Mouse (Mus musculus) layer of hippocampus, postnatal 14 days (tissue): Measurements from ENCODE around the gene Grin2c. TPM values are rescaled to one million over a fixed set of nuclear protein-coding genes. Genes with fewer than 3 reads are reported as not detected.

Source experiments
- DNase-seq, 2 experiments: peaks; one replicate each; pipeline ENCODE4 v3.0.0; 2021 to 2022; ENCODE audit warnings: low spot score in 2 of 2, mixed read lengths in 1 of 2
- total RNA-seq, 2 experiments: library from RNA; stranded (reverse); gene quantifications; 2 replicates each; pipeline ENCODE4 v1.2.3; 2021

Gene Grin2c
- total RNA-seq, 2 experiments from 2014 or later, result 41.7 to 47.0 TPM

DNA sequence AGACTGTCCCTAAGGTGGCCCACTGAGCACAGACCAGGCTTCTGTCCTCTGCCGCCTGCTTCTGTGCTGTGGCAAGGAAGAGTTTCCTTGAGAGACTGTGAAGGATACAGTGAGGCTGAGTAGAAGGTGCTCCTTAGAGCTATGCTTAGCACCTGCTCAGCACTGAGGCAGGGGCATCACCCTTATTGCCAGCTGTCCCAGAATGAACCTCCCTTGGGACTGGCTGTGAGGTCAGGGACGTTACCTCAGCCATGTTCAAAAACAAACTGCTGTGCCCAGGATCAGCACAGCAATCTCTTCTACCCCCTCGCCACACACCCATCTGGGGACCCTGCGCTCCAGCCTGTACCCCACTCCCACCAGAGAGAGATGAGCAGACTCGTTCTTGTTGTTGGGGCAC is 34.2 kb downstream of the Grin2c start:
- DNase-seq, result no peak

DNA sequence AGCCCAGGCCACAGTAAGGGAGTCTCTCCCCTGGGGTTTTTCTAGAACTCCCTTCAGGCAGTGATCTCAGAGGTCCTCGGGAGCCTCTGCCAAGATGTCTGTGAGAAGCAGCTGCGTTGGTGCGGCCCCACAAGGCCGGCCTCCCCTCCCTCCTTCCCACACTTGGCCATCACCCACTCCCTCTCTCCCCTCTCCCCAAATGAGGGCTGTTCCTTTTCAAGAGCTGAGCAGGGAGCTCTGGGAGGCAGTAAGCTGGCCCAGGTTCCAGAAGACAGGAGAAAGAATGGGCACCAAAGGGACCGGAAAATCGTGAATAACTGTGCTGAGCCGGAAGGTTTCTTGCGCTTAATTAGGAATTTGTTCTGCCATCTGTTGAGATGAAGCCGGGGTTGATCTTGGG is 35.1 kb downstream of the Grin2c start:
- peak in 1 of 2 experiments; percentile 43 for DNase-seq

DNA sequence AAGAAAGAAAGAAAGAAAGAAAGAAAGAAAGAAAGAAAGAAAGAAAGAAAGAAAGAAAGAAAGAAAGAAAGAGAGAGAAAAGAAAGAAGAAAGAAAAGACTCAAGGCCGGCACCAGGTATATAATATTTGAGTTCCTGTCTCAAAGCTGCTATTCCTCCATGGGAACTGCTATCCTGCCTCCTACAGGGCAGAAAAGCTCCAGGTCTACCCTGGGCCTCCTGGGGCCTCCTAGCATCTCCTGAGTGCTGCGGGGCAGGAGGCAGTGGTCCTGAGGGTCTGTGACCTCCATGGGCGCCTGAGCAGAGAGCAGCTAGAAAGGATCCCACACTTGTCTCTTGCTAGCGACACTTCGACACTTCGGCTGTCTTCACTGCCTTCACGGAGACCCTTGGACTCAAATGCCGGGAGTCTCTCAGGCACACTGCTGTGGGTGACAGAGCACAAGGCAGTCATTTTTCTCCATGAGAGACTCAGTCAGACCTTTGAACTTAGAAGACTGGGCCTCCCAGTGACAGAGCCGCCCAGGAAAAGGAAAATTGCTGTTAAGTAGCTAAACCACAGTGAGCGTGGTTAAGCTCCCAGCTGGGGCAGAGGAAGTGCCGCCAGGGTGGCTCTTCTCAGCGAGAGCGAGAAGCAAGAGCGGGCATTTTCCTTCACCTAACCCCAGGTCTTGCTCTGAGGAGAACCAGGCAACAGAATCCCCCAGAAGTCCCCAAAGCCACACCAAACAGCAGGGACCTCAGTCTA is 35.7 kb downstream of the Grin2c start:
- DNase-seq, result no peak

DNA sequence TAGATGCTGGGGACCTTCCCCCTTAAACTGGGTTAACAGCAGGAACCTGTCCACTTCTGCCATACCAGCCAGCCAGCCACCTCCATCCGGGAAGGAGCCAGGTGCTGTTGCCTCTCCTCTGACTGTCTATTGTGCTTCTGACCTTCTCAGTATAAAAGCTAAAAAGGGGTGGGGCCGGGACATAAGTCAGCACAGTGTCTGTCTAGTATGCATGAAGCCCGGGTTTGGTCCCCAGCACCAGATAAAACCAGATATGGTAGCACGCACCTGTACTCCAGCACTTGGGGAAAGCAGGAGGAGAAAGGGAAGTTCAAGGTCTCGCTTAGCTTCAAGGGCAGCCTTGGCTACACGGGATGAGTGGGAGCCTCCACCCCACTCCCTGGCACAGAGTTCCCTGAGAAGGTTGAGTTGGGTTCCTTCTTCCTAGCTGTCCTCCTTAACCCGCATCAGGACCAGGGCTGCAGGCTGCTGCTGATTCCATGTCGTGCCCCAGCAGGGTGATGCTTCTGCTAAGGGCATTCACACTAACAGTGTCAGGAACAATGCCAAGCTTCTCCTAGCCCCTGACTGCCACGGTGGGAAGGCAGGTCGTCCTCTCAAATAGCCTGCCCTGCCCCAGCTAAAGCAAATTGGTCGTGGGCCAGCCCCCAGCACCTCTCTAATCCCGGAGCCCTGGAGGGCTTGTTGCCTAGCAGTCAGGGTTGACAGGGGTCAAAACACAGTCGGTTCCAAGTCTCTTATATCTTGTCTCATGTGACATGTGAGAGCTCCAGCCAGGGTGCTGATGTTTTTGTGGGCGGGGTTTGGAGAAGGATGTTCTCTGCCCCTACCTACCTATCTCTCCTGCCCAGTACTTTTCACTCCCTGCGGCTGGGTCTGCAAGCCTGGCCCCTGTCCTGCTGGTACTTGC is 37.8 kb downstream of the Grin2c start:
- no peak for DNase-seq

DNA sequence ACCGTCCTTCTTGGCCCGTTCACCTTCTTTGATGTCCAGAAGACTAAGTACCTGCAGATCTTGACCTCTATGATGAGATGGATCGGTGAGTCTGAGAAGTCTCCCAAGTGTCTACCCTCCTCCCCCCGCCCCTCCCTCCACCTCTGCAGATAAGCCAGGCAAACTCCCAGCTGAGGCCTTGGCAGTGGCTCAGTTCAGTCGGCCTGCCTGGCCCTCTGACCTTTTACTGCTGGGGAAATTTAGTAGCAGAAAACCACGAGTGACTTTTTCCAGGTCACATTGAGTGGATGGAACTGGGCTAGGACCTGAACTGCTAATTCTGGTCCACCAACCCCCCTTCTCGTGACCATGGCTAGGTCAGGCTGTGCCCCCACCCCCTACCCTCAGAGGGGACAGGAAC is 38.6 kb downstream of the Grin2c start:
- no peak for DNase-seq

DNA sequence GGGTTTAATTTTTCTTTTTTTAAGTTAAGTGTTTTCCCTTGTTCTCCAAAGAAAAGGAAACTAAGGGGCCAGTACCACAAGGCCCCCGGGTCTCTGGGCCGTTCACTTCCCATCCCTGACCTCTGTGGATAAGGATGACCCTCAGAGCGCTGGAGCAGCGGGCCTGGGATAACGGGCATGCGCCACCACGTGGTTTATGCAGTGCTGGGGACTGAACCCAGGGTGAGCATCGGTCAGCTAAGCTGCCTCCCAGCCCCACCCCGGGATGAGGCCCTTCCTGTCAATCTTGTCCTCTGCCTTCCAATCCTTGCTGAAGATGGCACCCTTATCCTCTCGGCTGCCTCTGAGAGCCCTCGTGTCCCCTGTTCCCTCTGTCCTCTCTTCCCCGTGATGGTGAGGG is 39.4 kb downstream of the Grin2c start:
- DNase-seq, result no peak

DNA sequence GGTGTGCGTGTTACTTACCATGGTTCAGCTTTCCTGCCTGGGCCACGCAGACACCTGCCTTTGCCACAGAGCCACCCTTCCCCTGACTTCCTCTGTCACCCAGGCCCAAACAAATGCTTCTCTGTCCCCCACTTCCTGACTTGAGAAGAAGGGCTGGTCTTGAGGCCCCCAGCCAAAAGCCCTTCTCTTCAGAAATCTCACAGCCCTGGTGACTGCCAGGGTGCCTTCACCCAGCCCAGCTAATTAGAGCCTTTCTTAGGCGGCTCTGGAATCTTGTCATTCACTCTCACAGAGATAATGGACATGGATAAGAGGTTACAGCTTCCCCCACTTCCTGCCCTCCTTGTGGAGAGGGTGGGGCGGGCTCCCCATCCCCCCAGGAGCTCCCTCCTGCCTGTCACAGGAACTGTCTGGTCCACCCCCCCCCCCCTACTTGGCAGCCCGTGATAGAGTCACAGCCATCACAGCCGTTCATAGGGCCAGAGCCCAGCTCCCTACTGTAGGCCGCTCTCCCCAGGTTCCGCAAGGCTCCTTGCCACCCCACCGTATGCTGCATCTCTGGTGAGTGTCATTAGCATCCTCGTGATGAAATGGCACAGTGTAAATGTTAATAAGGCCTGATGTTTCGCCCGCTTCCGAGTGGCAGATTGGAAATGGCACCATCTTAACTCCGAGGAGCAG is 40.1 kb downstream of the Grin2c start:
- DNase-seq, result peak in 1 of 2 experiments; percentile 55

DNA sequence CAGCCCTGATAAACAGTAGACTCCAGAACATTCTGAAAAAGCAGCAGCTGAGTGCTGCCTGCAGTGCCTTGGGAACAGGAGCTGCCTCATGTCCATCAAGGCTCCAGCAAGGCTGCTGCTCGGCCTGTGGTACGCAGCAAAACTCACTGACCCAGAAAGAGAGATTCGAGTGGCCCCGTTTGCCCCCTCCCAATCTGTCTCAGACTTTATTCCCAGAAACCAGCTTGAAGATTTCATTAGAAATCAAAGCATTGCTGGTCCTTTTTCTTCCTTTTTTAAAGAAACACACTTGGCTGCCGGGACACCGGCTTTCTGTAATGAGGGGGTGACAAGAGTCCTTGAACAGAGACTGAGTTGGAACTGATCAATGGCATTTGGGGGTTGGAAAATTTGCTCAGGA is 41.7 kb downstream of the Grin2c start:
- peak in 1 of 2 experiments; percentile 53 for DNase-seq

DNA sequence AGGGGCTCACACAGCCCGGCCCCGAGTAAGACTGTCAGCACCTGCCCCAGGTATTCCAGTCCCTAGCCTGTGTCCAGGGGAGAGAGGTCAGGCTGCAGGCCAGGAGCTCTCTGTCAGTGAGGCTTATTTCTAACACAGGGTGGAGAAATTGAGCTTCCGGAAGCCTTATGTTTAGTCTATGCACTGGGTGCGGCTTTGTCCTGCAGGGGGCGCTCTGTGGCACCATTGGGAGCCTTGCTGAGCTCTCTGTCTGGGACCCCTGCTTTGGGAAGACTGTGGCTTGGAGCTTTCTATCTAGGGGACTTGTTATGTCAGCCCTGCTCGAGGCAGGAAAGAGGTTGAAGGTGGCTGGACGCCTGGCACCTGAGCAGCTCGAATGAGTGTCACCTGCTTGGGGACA is 42.2 kb downstream of the Grin2c start:
- peak in 1 of 2 experiments; percentile 68 for DNase-seq

DNA sequence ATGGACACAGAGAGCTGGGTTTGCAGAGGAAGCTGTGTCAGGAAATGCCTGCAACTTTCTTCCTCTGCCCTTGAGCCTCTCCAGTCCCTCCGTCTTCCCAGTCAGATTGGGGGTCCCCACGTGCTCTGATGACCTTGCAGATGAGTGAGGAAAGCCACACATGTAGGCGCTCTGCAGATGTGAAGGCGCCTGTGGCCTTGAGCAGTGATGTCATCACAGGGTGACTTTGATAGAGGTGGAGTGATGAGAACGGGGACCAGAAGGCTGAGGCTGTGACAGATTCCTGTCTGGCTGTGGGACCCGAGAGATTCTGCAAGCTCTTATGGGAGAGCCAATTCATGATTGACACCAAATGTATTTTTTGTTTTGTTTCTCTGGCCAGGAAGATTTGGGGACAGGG is 43.2 kb downstream of the Grin2c start:
- no peak for DNase-seq

DNA sequence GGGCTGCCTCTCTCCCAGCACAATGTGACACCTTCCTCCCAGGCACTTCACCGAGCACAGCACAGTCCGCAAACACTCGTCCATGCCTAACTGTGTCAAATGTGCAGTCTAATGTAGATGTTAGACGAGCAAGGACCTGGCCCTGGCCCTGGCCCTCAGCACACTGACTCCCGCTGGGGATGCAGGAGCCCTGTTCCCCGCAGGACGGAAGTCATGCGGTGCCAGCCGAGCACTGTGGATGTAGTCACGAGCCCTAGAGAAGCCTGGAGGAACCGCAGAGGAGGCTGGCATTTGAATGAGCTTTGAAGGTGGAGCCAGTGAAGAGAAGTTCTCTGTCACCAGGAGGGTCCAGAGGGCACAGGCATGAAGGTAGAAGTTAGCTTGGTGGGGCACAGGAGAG is 43.6 kb downstream of the Grin2c start:
- DNase-seq, result no peak

DNA sequence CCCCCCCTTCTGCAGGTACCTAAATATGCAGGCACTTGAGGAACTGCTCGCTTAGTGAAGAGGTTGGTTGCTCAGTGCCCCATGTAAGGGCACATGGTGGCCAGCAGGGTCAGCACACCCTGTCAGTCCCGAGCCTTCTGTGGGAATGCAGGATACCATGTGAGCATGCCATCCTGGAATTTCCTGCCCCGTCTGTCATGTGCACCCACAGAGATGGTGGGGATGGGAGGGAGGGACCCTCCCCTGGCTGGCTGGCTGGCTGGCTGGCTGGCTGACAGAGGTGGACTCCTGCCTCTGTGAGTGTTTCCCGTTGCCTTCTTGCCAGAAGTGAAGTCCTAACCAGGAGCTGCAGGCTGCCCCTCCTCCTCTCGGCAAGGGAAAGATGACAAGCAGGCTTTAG is 44.5 kb downstream of the Grin2c start:
- no peak for DNase-seq

DNA sequence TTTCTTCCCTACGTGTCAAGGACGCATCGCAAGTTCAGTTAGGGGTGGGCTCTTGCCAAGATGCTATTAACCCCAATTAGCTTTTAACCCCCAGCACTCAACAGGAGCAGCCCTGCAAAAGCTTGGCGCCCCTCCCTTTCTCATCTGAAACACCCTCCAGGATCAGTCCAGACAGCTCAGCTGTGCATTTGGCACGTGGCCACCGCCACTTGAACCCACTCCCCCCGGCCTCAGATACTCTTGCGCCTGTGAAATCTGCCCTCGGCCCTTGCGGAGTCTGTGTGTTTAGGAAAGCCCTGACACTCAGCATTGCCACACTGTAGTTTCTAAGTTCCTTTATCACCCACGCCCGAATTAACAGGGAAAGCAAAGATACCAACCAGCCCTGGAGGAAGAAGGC is 45.0 kb downstream of the Grin2c start:
- DNase-seq, result no peak

DNA sequence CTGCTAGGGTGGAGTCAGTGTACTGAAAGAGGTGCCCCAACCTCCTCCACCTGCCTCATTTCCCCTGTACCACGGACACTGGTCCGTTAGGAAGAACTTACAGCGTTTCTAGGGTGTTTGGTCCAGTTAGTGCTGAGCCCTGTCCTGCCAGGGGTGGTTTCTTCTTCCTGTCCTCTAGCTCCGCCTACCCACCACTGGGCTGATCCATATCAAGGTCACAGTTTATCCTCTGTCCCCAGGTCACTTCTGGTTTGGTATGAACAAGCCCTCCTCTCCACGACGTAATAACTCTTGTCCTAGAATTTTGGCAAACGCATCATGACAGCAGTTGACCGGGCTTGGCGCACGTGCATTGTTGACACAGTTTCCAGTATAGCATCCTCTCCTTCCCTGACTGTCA is 47.4 kb downstream of the Grin2c start:
- no peak for DNase-seq

DNA sequence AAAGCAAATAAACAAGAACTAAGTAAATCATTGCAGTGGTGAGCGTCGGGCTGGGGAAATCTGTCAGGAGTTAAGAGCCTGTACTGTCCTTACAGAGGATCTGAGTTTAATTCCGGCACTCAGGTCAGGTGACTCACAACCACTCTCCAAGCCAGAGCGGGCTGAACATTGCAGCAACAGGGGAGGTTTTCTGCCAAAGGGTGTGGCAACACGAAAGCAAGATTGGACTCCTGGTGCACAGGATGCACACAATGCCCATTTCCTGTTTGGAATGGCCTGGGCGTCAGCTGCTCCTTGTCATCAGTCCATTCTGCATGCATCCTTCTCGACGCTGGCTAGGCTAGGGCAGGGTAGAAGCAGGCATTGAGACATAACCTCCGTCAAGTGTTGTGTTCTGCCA is 47.8 kb downstream of the Grin2c start:
- DNase-seq, result no peak

DNA sequence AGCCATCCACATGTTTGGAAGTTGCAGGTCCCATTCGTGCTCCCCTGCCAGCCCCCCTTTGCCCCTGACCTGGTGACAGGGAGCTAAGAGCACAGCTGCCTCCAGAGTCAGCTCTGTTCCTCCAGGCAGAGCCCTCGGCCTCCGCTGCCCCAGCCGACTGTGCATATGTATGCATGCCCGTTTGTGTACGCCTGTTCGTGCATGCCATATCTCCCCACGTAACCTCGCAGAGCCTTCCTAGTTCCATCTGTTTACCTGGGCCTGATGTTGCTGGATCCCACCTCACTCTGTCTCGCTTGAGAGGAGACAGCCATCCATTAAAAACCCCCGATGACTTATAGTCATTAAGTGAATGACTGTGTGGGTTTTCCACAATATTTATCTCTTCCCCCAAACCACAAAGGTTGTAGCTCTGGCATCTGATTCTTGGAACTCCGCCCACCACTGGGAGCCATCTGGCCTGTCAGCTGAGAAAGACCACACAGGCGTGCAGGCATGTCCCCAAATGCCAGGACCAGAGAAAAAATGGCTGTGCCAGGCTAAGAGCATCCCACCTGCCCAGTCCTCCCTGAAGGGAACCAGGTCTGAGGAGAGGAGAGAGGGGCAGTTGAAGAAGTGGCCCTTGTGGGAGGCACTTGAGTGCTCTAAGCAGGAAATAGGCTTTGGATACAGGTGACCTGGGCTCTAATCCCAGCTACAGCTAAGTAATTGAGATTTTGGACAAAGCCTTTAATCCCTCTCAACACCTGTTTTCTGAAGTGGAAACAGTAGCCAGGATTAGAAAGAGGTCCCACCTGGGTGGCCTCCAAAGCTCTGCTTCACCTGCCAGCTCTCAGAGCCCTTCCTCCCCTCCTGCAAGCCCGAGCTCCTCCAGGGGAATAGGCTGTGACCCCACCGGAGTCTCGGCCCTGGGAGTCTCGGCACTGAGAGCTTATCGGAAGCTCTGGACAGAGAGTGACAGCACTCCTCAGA is 49.3 kb downstream of the Grin2c start:
- DNase-seq, result peak in 1 of 2 experiments; percentile 51

DNA sequence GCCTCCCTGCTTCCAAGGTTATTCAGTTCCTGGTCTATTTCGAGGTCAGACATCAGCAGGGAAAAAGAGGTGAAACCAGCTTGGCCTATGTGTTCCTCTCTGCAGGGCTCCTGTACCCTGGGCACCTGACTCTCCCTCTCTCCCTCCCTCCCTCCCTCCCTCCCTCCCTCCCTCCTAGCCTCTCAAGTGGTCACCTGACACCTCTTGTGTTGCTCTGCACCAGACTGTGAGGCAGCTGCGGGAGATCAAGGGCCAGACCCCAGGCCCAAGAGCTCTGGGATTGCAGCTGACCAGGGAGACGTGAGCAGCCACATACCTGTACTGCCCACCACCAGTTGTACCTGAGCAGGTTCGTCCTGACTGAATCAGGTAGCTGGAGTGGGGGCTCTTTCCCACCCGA is 51.9 kb downstream of the Grin2c start:
- no peak for DNase-seq

DNA sequence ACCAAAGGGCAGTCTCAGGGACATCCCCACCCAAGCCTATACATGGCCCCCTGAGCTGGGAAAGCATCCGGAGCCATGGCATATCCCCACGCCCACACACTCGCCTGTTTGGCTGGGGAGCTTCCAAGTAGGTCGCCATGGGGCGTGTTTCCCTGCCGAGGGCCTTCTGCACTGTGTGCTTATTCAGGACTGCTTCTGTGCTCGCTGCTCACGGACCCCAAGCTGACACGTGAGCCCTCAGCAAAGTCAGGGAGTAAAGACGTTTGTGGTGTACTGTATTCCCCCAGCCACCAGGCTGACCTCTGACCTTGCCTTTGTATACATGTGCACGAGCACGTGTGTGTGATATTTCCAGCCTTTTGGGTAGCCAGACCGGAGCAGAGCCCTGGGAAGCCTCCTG is 54.9 kb downstream of the Grin2c start:
- DNase-seq, result no peak

DNA sequence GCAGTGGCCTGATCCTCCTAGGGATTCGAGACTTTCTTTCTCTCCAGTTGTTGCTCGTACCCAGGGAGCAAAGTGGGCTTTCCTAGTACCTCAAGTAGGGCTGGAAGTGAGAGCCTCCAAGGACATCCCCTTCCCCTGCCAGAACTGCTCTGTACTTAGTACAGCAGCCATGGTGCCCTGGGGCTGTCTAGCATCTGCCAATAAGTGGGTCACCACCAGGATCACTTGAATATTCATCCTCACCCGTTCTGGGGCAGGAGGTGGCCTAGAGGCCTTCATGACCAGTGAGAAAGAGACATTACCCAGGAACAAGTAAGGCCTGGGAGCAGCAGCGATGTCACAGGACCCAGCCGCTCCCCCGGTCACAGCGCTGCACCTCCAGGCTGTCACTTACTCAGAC is 57.1 kb downstream of the Grin2c start:
- DNase-seq, result no peak
